Mouse (Mus musculus): ENCODE measurements around the gene Strip1.
A peak's percentile ranks its signal among the peaks of the same experiment; 100 is the strongest.
"Not testable (repeated sequence)": the region's sequence is repeated elsewhere in the genome, so short reads cannot be mapped to it uniquely, and the experiment has no call there.

The Strip1 gene

DNA sequence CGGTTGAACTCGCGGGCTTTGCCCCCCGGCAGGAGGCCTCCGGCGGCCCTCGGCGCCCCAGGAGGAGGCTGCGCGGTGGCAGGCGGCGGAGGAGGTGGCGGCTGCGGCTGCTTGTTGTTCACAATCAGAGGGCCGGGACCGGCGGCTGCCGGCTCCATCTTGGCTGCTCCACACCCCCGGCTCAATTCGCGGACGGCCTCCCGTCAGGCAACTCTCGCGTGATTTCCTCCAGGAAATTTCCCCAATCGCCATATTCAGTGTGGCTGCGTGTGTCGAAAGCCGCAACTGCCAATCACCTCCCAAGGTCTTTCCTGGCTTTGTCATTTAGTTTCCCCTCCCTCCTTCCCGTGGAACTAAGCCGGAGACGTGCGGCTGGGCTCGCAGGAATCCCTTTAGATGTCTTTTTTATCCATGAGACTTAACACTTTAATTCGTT is at the start of gene Strip1:
Gene Strip1 (minus strand): TSS at position 172 of the 436 bp plus-strand sequence.
- DNase-seq (ENCODE audit: low spot score in 2 of 2): peak; percentile 85 to 93

DNA sequence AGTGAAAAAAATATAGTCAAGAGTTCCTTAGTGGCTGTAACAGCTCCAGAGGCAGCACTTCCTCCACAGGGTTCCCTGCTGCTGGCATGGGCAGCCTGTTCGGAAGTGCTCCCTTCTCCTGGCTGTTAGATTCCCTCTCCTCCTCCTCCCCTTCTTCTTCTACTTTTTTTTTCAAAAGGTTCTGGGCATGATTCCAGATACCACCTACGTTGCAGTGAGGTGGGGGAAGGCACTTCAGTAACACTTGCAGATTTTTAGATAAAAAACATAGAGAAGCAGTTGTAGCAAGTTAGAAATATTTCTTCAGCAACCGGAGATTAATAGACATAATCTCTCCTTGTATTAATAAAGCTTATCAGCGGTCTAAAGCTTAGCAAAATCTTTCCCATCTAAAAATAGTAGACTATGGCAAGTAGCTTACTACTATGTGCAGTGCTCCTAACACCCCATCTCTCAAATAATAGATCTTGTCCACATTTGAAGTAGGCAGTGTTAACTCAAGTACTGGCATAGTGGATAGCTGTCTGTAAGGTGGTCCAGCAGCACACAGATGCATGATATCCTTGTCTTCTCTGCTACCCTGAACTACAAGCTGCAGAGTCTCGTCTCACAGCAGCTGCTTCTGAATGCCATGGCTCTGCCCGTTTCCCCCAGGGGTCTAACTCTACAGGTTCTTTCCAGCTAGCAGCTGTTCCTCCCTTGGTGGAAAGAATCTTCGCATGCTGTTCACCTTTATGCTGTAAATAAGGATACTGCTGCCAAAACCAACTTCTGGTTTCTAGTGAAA is 49.5 kb upstream of the Strip1 start:
- no peak for DNase-seq (ENCODE audit: low spot score in 2 of 2)

DNA sequence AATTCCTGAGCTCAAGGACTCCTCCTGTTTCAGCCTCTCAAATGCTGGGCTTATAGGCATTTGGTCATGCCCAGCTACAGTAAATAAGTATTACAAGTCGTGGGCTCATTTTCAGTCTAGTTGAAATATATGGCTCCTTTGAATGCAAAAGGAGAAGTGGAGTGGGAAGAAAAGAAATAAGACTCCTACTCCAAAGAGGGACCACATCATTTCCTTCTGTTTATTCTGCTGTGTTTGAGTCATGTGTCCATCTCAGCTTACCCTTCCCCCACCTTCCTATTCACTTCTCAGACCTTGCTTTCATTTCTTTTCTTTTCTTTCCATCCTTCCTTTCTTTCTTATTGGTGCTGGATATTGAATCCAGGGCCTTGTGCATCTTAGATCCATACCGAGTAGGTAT is 40.0 kb upstream of the Strip1 start:
- no peak for DNase-seq (ENCODE audit: low spot score in 2 of 2)

DNA sequence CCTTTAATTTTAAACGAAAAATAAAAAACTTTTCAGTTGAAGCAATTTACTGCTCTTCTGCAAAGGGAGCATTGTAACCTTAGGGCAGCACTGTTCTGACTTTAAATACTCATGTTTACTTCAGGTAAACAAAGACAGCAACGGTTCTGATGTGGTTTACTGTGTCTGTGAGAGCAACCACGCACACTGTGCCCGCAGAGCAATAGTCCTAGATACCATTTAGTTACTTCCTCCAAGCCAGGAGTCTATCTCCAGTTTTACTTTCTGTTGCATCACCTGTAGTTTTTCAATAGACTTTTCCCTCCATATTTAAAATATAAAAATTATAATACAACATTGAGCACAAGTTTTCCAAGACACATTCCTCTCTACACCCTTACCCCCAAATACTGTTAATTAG is 39.0 kb upstream of the Strip1 start:
- DNase-seq (ENCODE audit: low spot score in 2 of 2): no peak

DNA sequence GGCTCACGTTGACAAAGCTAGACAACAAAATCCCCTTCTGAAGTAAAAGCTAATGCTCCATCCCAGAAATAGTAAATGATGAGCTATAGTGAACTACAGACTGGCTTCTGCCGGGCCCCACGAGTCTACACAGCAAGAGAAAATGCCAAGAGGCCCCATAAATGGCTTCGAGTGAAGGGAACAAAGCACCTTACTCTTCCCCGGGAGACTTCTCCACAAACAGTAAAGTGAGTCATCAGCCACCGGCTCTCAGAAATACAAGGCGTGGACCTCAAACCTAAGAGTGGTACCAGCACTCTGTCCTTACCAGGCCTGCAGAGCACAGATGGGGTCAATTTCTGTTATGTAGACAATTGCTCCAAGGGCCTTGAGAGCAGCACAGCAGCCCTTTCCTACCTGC is 37.3 kb upstream of the Strip1 start:
- DNase-seq (ENCODE audit: low spot score in 2 of 2): no peak

DNA sequence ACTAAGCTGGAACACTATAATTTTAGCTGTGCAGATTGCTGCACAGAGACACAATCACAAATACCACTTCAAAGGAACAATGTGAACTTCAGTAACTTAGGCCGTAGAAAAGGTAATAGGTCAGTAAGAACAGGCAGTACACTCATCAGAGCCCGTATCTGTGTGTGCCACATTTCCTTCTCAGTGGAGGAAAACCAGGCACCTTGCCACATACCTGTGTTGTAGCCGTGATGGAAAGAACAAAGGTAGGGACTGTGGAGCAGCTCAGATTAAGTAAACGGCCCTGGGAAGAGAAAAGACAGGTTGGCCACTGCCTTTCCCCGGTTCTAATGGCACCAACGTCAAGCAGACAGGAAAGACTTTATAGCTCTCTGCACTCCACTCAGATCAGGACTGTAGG is 35.9 kb upstream of the Strip1 start:
- no peak for DNase-seq (ENCODE audit: low spot score in 2 of 2)

DNA sequence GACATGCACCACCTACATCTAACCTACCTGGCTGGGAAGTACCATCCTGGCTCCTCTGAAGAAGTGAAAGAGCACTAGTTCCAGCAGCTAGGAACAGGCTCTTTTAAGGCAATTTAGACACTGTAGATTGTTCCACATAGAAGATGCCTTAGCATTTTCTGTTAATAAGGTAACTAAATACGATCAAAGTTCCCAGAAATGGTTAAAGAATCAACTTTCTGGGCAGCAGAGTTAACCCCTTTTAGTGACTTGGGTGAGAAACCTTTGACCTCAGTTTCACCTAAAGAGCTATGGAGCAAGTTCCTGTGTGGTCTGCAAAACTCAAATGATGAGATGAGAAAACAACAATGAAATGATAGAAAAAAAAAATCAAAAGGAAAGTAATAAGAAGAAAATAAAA is 33.1 kb upstream of the Strip1 start:
- DNase-seq (ENCODE audit: low spot score in 2 of 2): no peak

DNA sequence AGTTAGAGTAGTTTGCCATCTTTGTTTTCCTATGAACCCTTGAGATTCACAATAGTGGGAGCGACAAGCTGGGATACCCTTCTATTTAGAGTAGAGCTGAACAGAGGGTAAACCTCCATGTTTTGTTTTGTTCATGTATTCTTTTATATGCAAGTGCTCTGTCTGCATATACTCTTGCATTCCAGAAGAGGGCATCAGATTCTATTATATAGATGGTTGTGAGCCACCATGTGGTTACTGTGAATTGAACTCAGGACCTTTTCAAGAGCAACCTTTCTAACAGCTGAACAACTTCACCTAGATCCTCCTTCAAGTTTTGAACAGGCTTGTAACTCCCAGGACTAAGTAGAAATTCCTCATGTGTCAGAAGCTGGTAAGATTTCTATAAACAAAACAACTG is 27.5 kb upstream of the Strip1 start:
- no peak for DNase-seq (ENCODE audit: low spot score in 2 of 2)

DNA sequence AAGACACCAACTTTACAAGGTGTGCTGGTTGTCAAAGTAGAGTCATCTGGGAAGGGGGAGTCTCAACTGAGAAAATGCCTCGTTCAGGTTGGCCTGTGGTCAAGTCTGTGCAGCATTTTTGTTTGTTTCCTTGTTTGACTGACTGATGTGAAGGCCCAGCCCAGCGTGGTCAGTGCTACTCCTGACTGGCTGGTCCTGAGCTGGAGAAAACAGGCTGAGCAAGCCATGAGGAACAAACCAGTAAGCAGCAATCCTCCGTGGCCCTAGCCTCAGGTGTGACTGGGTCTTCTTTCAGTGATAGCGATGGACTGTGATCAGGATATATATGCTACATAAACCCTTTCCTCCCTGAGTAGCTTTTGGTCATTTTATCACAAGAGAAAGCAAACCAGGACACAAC is 25.4 kb upstream of the Strip1 start:
- DNase-seq (ENCODE audit: low spot score in 2 of 2): no peak

DNA sequence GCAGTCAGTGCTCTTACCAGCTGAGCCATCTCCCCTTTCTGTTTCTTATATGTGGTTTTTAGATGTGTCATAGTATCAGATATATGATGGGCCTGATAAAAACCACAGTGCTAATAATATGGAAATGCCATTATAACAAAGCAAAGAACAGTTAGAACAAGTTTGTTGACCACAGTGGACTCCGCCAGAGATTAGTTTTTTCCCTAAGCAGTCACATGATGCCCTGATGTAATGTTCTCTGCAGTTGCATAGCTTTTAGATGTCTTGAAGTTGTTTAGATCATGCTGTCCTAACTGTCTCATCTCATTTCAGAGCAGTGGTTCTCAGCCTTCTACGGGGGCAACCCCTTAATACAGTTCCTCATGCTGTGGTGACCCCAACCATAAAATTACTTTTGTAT is 24.7 kb upstream of the Strip1 start:
- DNase-seq (ENCODE audit: low spot score in 2 of 2): no peak

DNA sequence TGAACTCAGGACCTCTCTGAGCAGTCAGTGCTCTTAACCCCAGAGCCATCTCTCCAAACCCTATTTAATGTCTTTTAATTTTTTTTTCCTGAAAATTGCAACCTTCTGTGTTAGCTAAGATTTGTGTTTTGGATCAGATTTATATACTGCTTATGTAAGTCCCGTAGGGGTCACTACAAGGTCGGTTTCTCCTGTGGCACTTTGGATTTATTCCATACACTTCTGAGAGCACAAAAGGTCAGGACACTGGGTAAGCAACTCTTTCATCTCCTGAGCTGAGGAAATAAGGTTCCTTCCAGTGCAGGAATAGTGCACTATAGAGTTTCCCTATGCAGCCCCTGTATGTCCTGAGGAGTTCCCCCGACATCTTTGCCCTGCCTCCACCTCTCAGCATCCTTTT is 24.0 kb upstream of the Strip1 start:
- no peak for DNase-seq (ENCODE audit: low spot score in 2 of 2)

DNA sequence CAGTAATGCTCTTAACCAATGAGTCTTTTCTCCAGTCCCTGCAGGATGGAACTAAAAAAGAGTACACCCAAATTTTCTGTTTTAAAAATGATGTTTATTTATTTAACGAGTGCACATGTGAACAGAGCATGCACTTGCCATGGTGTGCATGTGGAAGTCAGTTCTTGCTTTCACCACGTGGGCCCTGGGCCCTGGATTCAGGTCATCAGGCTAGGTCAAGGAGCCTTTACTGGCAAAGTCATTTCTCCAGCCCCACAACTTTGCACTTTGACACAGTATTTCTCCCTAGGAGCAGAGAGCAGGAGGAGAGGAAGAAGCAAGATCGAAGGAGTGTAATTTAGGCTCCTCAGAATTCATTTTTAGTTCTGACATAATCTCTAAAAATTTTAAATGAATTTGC is 23.4 kb upstream of the Strip1 start:
- DNase-seq (ENCODE audit: low spot score in 2 of 2): no peak

DNA sequence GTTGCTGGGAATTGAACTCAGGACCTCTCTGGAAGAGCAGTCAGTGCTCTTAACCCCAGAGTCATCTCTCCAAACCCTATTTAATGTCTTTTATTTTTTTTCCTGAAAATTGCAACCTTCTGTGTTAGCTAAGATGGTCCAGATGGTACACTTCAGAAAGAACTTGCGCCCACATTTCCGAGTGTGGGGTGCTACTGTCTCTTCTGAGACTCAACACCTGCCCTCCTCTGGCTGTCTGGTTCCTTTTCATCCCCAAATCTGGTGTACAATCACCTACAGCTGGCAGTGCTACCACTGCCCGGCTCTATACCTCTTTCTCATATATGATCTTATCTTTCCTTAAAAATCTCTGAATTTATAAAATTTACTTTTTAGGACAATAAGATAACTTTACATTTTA is 21.5 kb upstream of the Strip1 start:
- no peak for DNase-seq (ENCODE audit: low spot score in 2 of 2)

DNA sequence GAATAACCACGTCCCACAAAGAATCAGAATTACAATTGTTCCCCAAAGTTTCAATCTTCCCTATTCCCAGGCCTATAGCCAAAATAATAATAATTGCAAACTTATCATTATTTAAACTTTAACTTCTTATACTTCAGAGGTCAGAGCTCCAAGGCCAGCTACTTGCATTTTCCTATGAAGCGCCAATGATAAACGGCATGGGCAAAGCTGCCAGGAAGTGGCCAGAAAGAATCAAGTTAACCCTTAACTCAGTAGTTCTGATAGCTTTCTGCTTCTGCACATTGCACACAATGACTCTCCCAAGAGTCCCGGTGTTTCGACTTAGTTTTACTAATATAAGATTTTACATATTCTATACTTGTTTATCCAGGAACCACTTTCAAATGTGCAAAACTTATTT is 18.8 kb upstream of the Strip1 start:
- not testable (repeated sequence) for DNase-seq (ENCODE audit: low spot score in 2 of 2)

DNA sequence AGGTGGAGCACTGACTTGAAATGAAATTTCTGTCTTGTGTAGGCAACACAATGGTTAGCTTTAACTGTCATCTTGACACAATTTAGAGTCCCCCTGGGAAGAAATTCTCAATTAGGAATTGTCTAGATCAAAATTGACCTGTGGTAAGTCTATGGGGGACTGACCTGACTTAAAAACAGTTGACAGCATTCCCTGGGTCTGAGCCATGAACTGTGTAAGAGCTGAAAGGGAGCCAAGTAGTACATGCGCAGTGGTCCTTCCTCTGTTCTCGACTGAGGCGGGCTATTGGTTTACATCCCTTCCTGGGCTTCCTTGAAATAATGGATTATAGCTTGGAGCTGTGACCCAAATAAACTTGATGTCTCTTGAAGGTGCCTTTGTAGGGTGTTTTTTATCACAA is 15.5 kb upstream of the Strip1 start:
- DNase-seq (ENCODE audit: low spot score in 2 of 2): no peak

DNA sequence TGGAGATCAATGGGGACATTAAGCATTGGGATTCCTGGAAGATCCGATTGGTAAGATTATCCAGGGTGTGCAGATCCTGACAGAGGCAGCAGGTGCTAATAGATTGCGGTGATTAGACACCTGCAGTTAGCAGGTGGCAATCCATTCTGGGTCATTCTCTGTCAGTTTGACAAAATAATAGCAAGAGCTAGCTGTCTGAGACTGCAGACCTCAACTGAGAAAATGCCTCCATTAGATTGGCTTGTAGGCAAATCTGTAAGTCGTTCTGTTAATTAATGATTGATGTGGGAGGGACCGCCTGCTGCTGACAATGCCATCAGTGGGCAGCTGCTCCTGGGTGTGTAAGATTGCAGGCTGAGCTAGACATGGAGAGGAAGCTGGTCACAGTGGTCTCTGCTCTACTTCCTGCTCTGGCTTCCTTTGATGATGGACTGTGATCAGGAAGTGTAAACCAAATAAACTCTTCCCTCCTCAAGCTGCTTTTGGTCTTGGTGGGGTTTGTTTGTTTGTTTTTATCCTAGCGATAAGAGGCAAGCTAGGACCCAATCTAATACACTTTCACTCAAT is 6.2 kb upstream of the Strip1 start:
- no peak for DNase-seq (ENCODE audit: low spot score in 2 of 2)

DNA sequence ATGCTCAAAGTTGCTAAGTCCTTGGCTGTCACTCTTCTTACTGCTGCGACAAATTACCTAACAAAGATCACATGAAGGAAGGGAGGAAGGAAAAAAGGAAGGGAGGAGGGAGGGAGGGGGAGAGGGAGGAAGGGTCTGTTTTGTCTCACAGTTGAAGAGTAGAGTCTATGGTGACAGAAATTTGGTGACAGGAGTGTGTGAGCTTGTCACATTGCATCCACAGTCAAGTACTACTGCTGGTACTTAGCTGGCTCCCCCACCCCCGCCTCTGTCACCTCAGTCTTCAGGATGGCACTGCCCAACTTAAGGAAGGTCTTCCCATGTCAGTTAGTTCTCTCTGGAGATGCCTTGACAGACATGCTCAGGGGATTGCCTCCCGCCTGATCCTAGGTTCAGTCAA is 4.7 kb upstream of the Strip1 start:
- no peak for DNase-seq (ENCODE audit: low spot score in 2 of 2)

DNA sequence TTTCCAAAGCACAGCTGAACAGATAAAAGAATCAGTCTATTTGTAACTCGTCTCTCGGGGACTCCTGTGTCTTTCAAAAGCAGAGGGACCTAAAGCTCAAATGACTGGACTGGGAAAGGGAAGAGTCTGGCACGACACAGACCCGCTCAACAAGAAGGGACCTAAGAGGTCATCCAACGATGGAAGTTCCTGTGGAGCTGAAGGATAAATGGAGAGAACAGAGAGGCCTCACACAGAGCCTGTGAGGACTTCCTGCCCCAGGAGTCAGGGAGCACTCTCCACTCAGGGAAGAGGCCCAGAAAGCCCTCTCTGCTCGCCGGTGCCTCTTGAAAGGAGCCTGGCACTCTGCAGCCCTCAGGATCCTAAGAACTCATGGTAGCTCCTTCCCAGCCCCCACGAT is 4.3 kb upstream of the Strip1 start:
- no peak for DNase-seq (ENCODE audit: low spot score in 2 of 2)

DNA sequence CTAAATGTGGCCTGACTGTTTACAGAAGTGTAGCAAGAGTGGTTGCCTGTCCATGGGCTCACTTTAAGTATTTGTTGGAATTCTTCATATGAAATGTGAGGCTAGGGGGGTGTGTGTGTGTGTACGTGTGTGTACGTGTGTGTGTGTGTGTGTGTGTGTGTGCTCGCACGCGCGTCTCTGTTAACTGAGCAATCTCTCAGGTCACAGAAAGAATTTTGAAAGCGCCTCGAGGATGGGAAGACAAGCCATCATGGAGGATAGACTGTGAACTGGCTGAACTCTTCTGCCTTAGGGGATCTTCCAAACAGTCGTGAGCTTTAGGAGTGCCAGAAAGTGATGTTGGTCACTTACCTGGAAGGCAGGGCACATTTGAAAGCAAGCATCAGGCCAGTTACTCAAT is 2.4 kb upstream of the Strip1 start:
- DNase-seq (ENCODE audit: low spot score in 2 of 2): no peak

DNA sequence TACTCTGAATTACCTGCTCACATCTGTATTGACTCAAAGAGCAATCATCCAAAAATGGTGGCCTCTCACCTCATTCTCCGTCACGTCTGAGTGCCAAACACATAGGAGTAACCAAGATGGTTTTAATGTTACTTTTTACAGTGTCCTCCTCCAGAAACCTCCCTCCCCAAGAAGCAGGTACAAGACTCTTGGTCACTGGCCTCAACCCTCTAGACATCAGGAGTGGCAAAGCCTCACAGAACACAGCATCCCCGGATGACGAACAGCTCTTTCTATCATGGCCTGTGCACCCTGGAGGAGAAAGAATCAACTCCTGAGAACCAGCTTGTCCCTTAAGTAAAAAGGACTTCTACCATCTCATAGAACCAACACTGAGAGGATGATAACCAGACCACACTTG is 1.3 kb upstream of the Strip1 start:
- DNase-seq (ENCODE audit: low spot score in 2 of 2): no peak

DNA sequence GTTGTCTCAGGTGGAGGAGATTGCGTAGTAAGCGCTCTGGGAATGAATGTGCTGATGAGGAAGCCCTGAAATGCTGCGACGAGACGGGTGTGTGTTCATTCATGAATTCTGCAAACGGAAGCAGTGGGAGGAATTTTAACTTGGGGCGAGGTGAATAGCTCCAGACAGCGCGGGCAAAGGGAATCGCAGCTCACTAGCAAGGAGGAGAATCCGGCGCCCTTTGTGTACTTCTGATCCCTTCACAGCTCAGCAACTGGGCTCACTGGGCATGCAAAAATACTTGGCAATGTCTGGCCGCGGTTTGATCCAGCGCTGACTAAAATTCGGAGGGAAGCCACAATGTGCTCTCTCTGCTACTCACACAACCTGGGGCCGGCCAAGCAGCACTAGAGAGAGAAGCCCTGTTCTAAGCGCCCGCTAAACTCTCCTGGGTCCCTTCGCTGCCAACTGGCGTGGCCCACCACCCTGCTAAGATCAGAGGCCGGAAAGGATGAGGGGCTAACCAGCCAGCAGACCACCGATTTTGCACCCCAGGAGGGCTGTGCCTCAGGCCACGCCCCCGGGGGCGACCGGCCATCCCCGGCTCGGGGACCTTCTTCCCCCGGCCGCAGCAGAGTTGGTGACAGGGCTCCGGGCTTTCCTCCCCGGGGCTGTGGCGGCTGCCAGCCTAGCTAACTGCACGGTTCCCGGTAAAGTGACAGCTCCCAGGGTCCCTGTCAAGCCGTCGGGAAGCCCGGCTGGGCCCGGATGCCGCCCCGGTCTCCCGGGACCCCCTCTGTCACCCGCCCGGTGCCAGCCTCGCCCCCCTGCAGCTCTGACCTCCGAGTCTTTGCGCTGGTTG is 592 bp downstream of the Strip1 start, which contains the start of gene Gm10961:
Gene Gm10961 (plus strand): TSS at position 641 of the 841 bp plus-strand sequence.
- DNase-seq (ENCODE audit: low spot score in 2 of 2): peak in 1 of 2 experiments; percentile 60

DNA sequence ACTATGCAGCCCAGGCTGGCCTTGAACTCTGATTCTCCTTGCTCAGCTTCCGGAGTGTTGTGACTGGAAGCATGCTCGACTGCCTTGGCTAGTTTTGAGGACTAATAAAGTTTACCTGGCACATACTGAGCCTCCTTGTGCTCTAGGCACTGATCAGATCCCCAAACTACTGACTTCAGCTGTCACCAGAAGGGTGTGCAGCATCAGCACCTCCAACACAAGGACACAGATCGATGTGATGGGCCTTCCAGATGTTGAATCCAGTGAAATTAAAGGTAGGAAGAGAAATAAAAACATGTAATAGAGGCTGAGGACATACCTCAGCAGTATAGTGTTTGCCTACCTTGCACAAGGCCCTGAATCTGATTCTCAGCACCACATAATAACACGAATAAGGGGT is 2.1 kb downstream of the Strip1 start:
- DNase-seq (ENCODE audit: low spot score in 2 of 2): no peak

DNA sequence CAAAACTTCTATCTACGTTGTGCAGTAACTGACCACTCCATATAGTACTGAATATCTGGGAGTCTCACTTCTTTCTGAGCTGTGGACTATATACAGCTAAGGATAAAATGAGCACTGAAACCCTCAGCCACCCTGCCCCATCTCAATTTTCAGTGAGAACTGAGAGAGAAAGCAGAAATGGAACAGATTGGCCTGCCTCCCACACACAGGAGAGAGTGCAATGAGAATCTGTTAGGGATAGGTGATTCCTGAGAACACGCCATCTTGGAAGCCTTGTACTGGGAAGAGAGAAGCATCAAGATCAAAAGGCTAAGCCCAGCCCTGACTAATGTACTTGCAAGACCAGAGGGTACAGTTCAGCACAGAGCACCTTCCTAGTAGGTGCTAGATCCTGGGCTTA is 2.9 kb downstream of the Strip1 start:
- DNase-seq (ENCODE audit: low spot score in 2 of 2): no peak

Measured in spleen, postnatal 10 days (tissue).